Mouse (Mus musculus) heart, embryonic 14.5 days (tissue): ENCODE data around the gene Spint3. TPM values are rescaled to one million over a fixed set of nuclear protein-coding genes. Genes with fewer than 3 reads are reported as not detected.
"Not testable (repeated sequence)": the region's sequence is repeated elsewhere in the genome, so short reads cannot be mapped to it uniquely, and the experiment has no call there.

Source experiments
- ATAC-seq: fragments of 200-750 bp; cut with Nextera tagmentation; 2 replicates; pipeline ENCODE4 v1.8.0; 2017; ENCODE audit warnings: low read depth, moderate TSS enrichment; ENCODE audit not compliant: insufficient number of reproducible peaks, insufficient read depth, low FRiP score
- H3K27ac ChIP-seq, 2 experiments: fragments of 200-500 bp in 1 of 2; fragments of 300-500 bp in 1 of 2; sonication (generic) in 1 of 2; replicated peaks in 1 of 2; 2 replicates each; pipeline ENCODE4 v1.5.1; 2012 to 2014; ENCODE audit warnings: low read depth in 2 of 2, low read length in 2 of 2, control low read depth in 1 of 2, mild to moderate bottlenecking in 1 of 2, mixed read lengths in 1 of 2; ENCODE audit not compliant: control insufficient read depth in 1 of 2, insufficient read depth in 1 of 2
- H3K27me3 ChIP-seq: fragments of 300-500 bp; sonication (generic); 2 replicates; pipeline ENCODE4 v1.6.1; 2014; ENCODE audit warnings: mild to moderate bottlenecking, low read length, control low read depth; ENCODE audit not compliant: control insufficient read depth, insufficient read depth
- H3K36me3 ChIP-seq: fragments of 300-500 bp; sonication (generic); 2 replicates; pipeline ENCODE4 v1.6.1; 2014; ENCODE audit warnings: mild to moderate bottlenecking, control low read depth, low read length, mixed read lengths; ENCODE audit not compliant: control insufficient read depth, insufficient read depth
- H3K4me1 ChIP-seq, 2 experiments: fragments of 200-500 bp in 1 of 2; fragments of 300-500 bp in 1 of 2; sonication (generic) in 1 of 2; 2 replicates each; pipeline ENCODE4 v1.6.1; 2012 to 2014; ENCODE audit warnings: low read length in 2 of 2, control low read depth in 1 of 2, mixed read lengths in 1 of 2; ENCODE audit not compliant: control insufficient read depth in 2 of 2, insufficient read depth in 2 of 2
- H3K4me2 ChIP-seq: fragments of 300-500 bp; sonication (generic); 2 replicates; pipeline ENCODE4 v1.6.1; 2014; ENCODE audit warnings: mild to moderate bottlenecking, low read length
- H3K4me3 ChIP-seq, 2 experiments: fragments of 200-500 bp in 1 of 2; fragments of 300-500 bp in 1 of 2; sonication (generic) in 1 of 2; 2 replicates each; pipeline ENCODE4 v1.5.1; 2012 to 2014; ENCODE audit warnings: low read length in 2 of 2, mild to moderate bottlenecking in 2 of 2, control low read depth in 1 of 2, low read depth in 1 of 2, moderate library complexity in 1 of 2; ENCODE audit not compliant: control insufficient read depth in 1 of 2, insufficient read depth in 1 of 2
- H3K9ac ChIP-seq: fragments of 300-500 bp; sonication (generic); 2 replicates; pipeline ENCODE4 v1.6.1; 2014; ENCODE audit warnings: mild to moderate bottlenecking, low read length
- H3K9me3 ChIP-seq: fragments of 300-500 bp; sonication (generic); 2 replicates; pipeline ENCODE4 v1.6.1; 2016; ENCODE audit warnings: low read length, control low read depth; ENCODE audit not compliant: control insufficient read depth
- WGBS: fragments of 180-500 bp; shearing (Covaris S2); extraction: QIAGEN DNeasy Blood & Tissue Kit; methylation state at CpG from one replicate; pipeline ENCODE4 v1.1.7; 2014; 5-methylcytosine and 5-hydroxymethylcytosine counted together
- polyA plus RNA-seq: library from polyadenylated mRNA; unstranded; fragments of >200 nt; fragmentation: Nextera tagmentation; extraction: Ambion mirVana; gene quantifications from 2 replicates; pipeline ENCODE4 v1.2.1, GENCODE M21; 2014

The Spint3 gene
- not detected in 2 replicates for polyA plus RNA-seq

DNA sequence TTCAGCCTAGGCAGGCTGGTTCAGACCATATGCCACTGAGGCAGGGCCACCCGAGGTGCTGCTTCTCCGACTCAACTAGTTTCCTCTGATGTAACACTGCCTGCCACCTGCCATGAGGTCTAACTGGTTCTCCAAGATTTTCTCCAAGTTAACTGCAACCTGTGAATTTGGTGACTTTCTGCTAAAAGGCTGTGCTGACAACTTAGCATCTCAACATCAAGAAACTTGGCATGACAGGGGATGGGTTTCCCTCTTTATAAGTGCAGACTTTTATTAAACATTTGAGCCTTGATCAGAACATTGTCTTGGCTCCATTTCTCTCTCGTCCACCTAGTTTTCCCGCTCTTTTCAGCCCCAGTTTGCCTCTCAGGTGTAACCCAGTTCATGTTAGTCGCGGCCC lies at the start of gene Spint3:
Gene Spint3 (minus strand): TSS at position 101 of the 400 bp plus-strand sequence.
- 71% methylated on average over 6 of the region's 6 CpGs for WGBS
- H3K4me1 ChIP-seq, ATAC-seq, H3K9ac ChIP-seq, H3K9me3 ChIP-seq, H3K27me3 ChIP-seq, H3K27ac ChIP-seq, H3K36me3 ChIP-seq, H3K4me2 ChIP-seq, H3K4me3 ChIP-seq: not testable (repeated sequence)

DNA sequence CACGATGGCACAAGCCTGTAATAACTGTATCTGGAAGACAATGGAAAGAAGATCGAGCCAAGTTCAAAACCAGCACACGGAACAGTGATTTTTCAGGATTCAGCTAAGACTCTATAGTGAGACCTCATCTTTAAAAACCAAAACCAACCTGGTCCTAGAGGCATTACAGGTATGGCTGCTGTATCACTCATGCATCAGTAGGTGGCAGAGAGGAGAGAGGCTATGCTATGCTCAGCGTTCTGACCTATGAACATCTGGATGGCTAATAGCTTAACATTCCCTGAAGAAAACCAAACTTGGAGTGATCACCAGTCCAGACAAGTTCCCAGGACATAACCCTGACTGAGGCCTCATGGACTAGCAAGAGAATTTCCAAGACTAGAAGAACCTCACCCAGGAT lies 48.5 kb upstream of the Spint3 start:
- Histone ChIP-seq H3K9ac (no peak overlapping the region), H3K36me3 (no peaks in the 10 kb centered on the region), H3K27me3 (no peaks in the 10 kb centered on the region), H3K4me1 (no peaks in the 10 kb centered on the region), H3K4me2 (no peak overlapping the region), H3K9me3 (no peaks in the 10 kb centered on the region), H3K27ac (no peak overlapping the region), H3K4me3 (no peak overlapping the region)
- WGBS: 73% methylated on average over 4 of the region's 4 CpGs
- no peak for ATAC-seq

DNA sequence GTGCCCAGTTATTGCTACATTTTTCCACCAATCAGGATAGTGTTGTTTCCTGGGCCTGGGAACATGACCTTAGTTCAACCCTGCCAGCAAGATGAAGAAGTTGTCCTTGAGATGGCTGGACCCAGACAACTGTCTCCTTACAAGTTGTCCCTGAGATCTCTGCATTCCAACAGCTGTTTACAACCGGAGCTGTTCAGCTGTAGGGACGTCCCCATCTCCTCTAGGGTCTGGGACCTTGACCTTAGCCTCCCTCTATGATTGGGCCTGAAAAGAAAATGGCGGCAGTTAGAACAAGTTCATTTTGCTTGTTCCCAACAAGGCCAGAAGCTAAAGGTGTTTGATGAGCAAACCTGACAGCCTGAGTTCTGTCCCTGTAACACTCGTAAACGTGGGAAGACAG lies 45.8 kb upstream of the Spint3 start:
- H3K4me2 ChIP-seq: no peak overlapping the region
- 78% methylated on average over 5 of the region's 5 CpGs for WGBS
- no peaks in the 10 kb centered on the region for H3K4me1 ChIP-seq
- H3K9me3 ChIP-seq: no peaks in the 10 kb centered on the region
- no peaks in the 10 kb centered on the region for H3K27me3 ChIP-seq
- H3K36me3 ChIP-seq: no peaks in the 10 kb centered on the region
- no peak overlapping the region for H3K27ac ChIP-seq
- no peak overlapping the region for H3K4me3 ChIP-seq
- H3K9ac ChIP-seq: no peak overlapping the region
- no peak for ATAC-seq

DNA sequence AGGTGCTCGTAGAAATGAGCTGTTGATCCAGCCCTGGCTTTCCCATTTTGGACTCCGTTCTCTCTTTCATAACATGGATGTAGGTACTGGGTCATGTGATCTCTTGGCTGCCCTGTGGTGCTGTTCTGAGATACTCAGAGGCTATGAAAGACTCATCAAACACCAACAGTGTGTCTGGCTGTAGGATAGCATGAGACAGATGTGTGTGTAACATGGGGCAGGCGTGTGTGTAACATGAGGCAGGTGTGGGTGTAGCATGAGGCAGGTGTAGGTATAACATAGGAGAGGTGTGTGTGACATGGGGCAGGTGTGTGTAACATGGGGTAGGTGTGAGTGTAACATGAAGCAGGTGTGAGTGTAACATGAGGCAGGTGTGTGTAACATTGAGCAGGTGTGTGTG lies 42.1 kb upstream of the Spint3 start:
- Histone ChIP-seq H3K9ac (no peak overlapping the region), H3K9me3 (no peaks in the 10 kb centered on the region), H3K36me3 (no peaks in the 10 kb centered on the region), H3K27me3 (no peaks in the 10 kb centered on the region), H3K27ac (no peak overlapping the region), H3K4me1 (no peaks in the 10 kb centered on the region), H3K4me3 (no peak overlapping the region), H3K4me2 (no peak overlapping the region)
- 75% methylated on average over 3 of the region's 3 CpGs for WGBS
- no peak for ATAC-seq

DNA sequence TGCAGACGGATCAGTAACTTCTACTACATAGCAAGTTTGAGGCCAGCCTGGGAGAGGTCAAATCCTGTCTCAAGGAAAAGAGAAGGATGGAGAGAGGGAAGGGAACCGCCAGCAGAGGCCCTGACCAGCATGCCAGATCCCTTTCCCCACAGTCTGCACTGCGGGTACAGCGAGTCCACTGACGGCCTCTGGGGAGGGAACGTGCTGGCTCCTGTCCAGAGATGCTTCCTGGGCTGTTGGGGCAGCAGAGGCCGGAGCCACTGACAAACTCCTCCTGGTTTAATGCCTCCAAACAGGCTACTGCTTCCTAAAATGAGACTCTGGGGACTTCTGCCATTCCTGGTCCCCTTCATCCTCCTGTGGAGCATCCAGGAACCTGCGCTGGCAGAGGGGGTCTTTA lies 40.2 kb upstream of the Spint3 start, which contains the start of the genes Wfdc6b and Wfdc8:
Gene Wfdc6b (plus strand): TSS at position 52 of the 400 bp plus-strand sequence.
Gene Wfdc8 (minus strand): TSS at position 156 of the 400 bp plus-strand sequence.
- not testable (repeated sequence) for H3K4me2 ChIP-seq, H3K27ac ChIP-seq, H3K27me3 ChIP-seq, H3K4me1 ChIP-seq, H3K4me3 ChIP-seq, H3K9ac ChIP-seq, H3K9me3 ChIP-seq, ATAC-seq, H3K36me3 ChIP-seq
- 49% methylated on average over 8 of the region's 8 CpGs for WGBS

DNA sequence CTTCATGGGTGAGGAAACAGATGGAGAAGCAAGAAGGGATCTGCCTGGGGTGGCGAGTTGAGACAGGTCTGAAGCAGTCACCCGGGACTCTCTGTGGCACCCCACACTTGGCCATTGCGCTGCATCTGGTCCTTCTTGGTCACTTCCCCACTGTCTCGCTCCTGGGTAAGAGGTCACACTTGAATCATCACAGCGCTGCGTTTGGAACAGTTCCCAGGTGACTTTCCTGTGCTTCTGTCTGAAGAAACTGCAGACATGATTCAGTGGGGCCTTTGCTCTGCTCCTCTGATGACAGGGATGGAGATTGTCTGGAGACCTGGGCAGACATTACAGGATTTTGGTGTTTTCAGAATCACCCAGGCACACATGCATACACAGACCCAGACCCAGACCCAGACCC lies 35.5 kb upstream of the Spint3 start:
- 79% methylated on average over 6 of the region's 6 CpGs for WGBS
- no peak overlapping the region for H3K4me2 ChIP-seq
- no peaks in the 10 kb centered on the region for H3K4me1 ChIP-seq
- no peak overlapping the region for H3K4me3 ChIP-seq
- no peak for ATAC-seq
- no peaks in the 10 kb centered on the region for H3K27me3 ChIP-seq
- H3K9ac ChIP-seq: no peak overlapping the region
- H3K36me3 ChIP-seq: no peaks in the 10 kb centered on the region
- H3K9me3 ChIP-seq: no peaks in the 10 kb centered on the region
- no peak overlapping the region for H3K27ac ChIP-seq

DNA sequence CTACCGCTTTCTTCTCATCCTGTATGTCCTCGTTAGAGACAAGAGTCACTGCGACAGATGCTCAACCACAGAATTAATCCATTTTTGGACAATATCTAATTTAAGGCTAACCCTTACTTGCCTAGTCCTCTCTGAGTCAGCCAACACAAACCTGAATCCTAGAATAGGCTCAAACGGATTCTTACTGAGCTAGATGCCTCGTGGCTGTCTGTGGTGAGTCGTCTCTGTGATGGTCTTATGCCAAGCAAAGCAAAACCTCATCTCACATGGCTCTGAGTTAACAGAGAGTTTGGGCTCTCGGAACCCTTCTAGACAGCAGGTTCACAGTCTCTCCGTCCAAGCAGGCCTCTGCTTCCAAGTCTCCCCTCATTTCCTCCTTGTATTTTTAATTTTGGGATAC lies 31.2 kb upstream of the Spint3 start:
- H3K4me3 ChIP-seq: no peak overlapping the region
- 80% methylated on average over 8 of the region's 8 CpGs for WGBS
- ATAC-seq: no peak
- no peaks in the 10 kb centered on the region; the same call in 1 of the 2 replicates for H3K27me3 ChIP-seq
- no peaks in the 10 kb centered on the region for H3K36me3 ChIP-seq
- no peak overlapping the region for H3K4me2 ChIP-seq
- no peak overlapping the region for H3K9ac ChIP-seq
- no peak overlapping the region for H3K27ac ChIP-seq
- 0 out of 2 replicates have a peak, but pooled peaks cover 4% of the 10 kb centered on the region for H3K9me3 ChIP-seq
- H3K4me1 ChIP-seq: no peaks in the 10 kb centered on the region

DNA sequence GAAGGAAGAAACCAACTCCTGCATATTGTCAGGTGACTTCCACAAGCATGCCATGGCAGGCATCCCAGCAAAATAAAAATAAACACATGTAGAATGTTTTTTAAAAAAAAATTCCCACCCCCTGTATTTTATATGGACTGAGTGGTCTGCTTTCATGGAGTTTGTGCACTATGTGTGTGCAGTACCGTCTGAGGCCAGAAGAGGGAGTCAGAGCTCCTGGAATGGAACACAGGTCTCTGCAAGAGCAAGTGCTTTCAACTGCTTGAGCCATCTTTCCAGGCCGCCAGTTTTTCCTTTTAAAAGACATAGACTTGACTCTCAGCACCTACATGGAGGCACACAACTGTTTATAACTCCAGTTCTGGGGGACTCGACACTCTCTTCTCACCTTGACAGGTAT lies 30.2 kb upstream of the Spint3 start:
- no peak overlapping the region for H3K9ac ChIP-seq
- no peak overlapping the region for H3K4me2 ChIP-seq
- H3K36me3 ChIP-seq: no peaks in the 10 kb centered on the region
- H3K4me1 ChIP-seq: no peaks in the 10 kb centered on the region
- H3K4me3 ChIP-seq: no peak overlapping the region
- ATAC-seq: no peak
- H3K27me3 ChIP-seq: no peaks in the 10 kb centered on the region; the same call in 1 of the 2 replicates
- 0 out of 2 replicates have a peak, but pooled peaks cover 4% of the 10 kb centered on the region for H3K9me3 ChIP-seq
- H3K27ac ChIP-seq: no peak overlapping the region
- 88% methylated on average over 3 of the region's 3 CpGs for WGBS
